Mouse (Mus musculus) thymus, postnatal 0 days (tissue): ENCODE measurements at regions not wholly inside any gene's neighbourhood (a gene's known extent, or its start where the extent isn't known, plus 50 kb on each side); places are given as distances from the start of the nearest gene placed in this dataset.
"Not testable (repeated sequence)": the region's sequence is repeated elsewhere in the genome, so short reads cannot be mapped to it uniquely, and the experiment has no call there.

ENCODE experiments used
- DNase-seq: peaks from one replicate; pipeline ENCODE4 v3.0.0-alpha.2; 2015; ENCODE audit warnings: low spot score

- no peak for DNase-seq
Measured at GRCm38 (mm10) chr1:152241026-152241425, 145.5 kb downstream of the Tsen15 start.

- no peak for DNase-seq
Measured at GRCm38 (mm10) chr1:152239376-152239775, 147.1 kb downstream of the Tsen15 start.

GRCm38 (mm10) chr1:152235212-152235792 is 145.4 kb upstream of the 1700025G04Rik start:
- DNase-seq, result no peak

GRCm38 (mm10) chr1:152234716-152235115 is 144.8 kb upstream of the 1700025G04Rik start:
- DNase-seq, result no peak

GRCm38 (mm10) chr1:152231717-152232202 is 141.8 kb upstream of the 1700025G04Rik start:
- no peak for DNase-seq

GRCm38 (mm10) chr1:152229709-152230108 is 139.8 kb upstream of the 1700025G04Rik start:
- no peak for DNase-seq

- DNase-seq, result no peak
Measured at GRCm38 (mm10) chr1:152226049-152226448, 136.1 kb upstream of the 1700025G04Rik start.

GRCm38 (mm10) chr1:152223666-152224065 is 133.7 kb upstream of the 1700025G04Rik start:
- DNase-seq, result no peak

- DNase-seq, result no peak
Measured at GRCm38 (mm10) chr1:152220804-152221565, 131.1 kb upstream of the 1700025G04Rik start.

GRCm38 (mm10) chr1:152219752-152220151 is 129.8 kb upstream of the 1700025G04Rik start:
- not testable (repeated sequence) for DNase-seq

- DNase-seq, result no peak
Measured at GRCm38 (mm10) chr1:152217404-152217803, 127.5 kb upstream of the 1700025G04Rik start.

- no peak for DNase-seq
Measured at GRCm38 (mm10) chr1:152214376-152214775, 124.5 kb upstream of the 1700025G04Rik start.

GRCm38 (mm10) chr1:152203187-152203586 is 113.3 kb upstream of the 1700025G04Rik start:
- DNase-seq, result no peak

- no peak for DNase-seq
Measured at GRCm38 (mm10) chr1:152188700-152189099, 98.8 kb upstream of the 1700025G04Rik start.

GRCm38 (mm10) chr1:152184956-152185355 is 95.0 kb upstream of the 1700025G04Rik start:
- no peak for DNase-seq

GRCm38 (mm10) chr1:152176267-152176970 is 86.5 kb upstream of the 1700025G04Rik start:
- DNase-seq, result no peak

GRCm38 (mm10) chr1:152175691-152176090 is 85.8 kb upstream of the 1700025G04Rik start:
- DNase-seq, result no peak

GRCm38 (mm10) chr1:152174464-152174863 is 84.5 kb upstream of the 1700025G04Rik start:
- DNase-seq, result no peak

GRCm38 (mm10) chr1:152171034-152171790 is 81.3 kb upstream of the 1700025G04Rik start:
- DNase-seq, result no peak

GRCm38 (mm10) chr1:152170583-152170982 is 80.7 kb upstream of the 1700025G04Rik start:
- DNase-seq, result no peak

- no peak for DNase-seq
Measured at GRCm38 (mm10) chr1:152169508-152169907, 79.6 kb upstream of the 1700025G04Rik start.
